ENCODE assay signal across 9 mouse cellular contexts in the genomic region with DNA sequence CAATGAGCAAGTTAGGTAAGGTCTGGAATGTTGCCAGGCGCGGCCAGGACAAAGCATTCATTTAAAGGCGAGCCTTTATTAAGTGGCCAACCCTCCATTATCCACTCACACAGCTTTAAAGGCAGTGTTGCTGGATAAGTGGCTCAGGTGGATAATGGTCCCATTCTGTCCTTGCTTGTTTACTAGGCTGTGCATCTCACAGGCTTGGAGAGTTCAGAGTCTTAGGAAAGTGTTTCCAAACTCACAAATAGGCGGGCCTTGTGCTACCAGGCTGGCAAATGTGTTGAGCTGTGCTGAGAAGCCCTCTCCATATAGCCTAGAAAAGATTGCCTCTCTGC.
DNase-seq lines count a peak whose midpoint lies in the region; ATAC-seq and TF ChIP-seq lines count a peak whose summit lies in the region.
"Had no signal": no experiment of that assay in that cellular context is flagged by ENCODE, and none has a peak within 500 bp of the region (broad histone marks: within the 10 kb centered on the region; RNA-seq: fewer than 3 reads in every experiment).

No protein-coding gene starts in this region.

- WGBS in embryonic facial prominence, embryonic 14.5 days, result 56% methylated on average over 4 of the region's 4 CpGs

- ATAC-seq in embryonic facial prominence, embryonic 14.5 days (ENCODE audit: low read depth), result peak; percentile 41; the same call in 1 of the 2 replicates
- ATAC-seq in megakaryocyte progenitor cell, adult 5-6 weeks (replicated peaks; ENCODE audit: poor library complexity), result peak; percentile 9; the same call in 1 of the 2 replicates

- H3K9ac ChIP-seq in embryonic facial prominence, embryonic 14.5 days (ENCODE audit: low read depth, low read length), result no peak overlapping the region
- H3K9ac ChIP-seq: embryonic facial prominence, embryonic 12.5 days had no signal

- no peak for TF ChIP-seq CTCF in gastrocnemius, adult 2 months (IDR thresholded peaks at IDR 0.05)

- H3K4me3 ChIP-seq in embryonic facial prominence, embryonic 14.5 days (ENCODE audit: low read depth, low read length), result no peak overlapping the region
- no peak overlapping the region for H3K4me3 ChIP-seq in gastrocnemius, adult 2 months
- H3K4me3 ChIP-seq: embryonic facial prominence, embryonic 12.5 days had no signal

- H3K36me3 ChIP-seq in embryonic facial prominence, embryonic 14.5 days (ENCODE audit: control insufficient read depth, insufficient read depth, low read length), result no peaks in the 10 kb centered on the region

- DNase-seq in left cerebral cortex, adult 11 months (ENCODE audit: low spot score), result peak; percentile 34
- DNase-seq in left cerebral cortex, adult 8-10 months (ENCODE audit: low spot score in 2 of 2), result no peak
- DNase-seq in embryonic facial prominence, embryonic 14.5 days (ENCODE audit: low spot score), result peak; percentile 78
- peak; percentile 77 for DNase-seq in heart, postnatal 4 days
- DNase-seq in thymus, postnatal 10 days (ENCODE audit: low spot score in 2 of 2), result no peak
- DNase-seq in ovary, adult 18-20 months (ENCODE audit: low spot score), result no peak
- no peak for DNase-seq in gastrocnemius, adult 2 months

- no peak overlapping the region for H3K4me2 ChIP-seq in embryonic facial prominence, embryonic 14.5 days (ENCODE audit: low read depth, low read length)
- H3K4me2 ChIP-seq: embryonic facial prominence, embryonic 12.5 days had no signal

- no peaks in the 10 kb centered on the region for H3K9me3 ChIP-seq in embryonic facial prominence, embryonic 14.5 days (ENCODE audit: control insufficient read depth, low read length)
- H3K9me3 ChIP-seq: embryonic facial prominence, embryonic 12.5 days had no signal

- H3K27me3 ChIP-seq in embryonic facial prominence, embryonic 14.5 days (replicated peaks; ENCODE audit: control insufficient read depth, insufficient read depth, low read length), result no peaks in the 10 kb centered on the region
- H3K27me3 ChIP-seq: embryonic facial prominence, embryonic 12.5 days had no signal

- no peak overlapping the region for H3K27ac ChIP-seq in embryonic facial prominence, embryonic 14.5 days (replicated peaks; ENCODE audit: low read depth, low read length)
- H3K27ac ChIP-seq in gastrocnemius, adult 2 months, result no peak overlapping the region
- H3K27ac ChIP-seq: embryonic facial prominence, embryonic 12.5 days had no signal

- intact Hi-C loops in gastrocnemius, adult 2 months (cut with DNase I), result no loop called here

- H3K4me1 ChIP-seq in embryonic facial prominence, embryonic 14.5 days (ENCODE audit: control insufficient read depth, insufficient read depth, low read length), result no peaks in the 10 kb centered on the region
- H3K4me1 ChIP-seq: embryonic facial prominence, embryonic 12.5 days had no signal

Comparison
In these comparisons a context has a peak if more than half of its experiments do, and no peak if none do; other contexts are left out.
1. DNase-seq: peak in left cerebral cortex, adult 11 months (single experiment), embryonic facial prominence, embryonic 14.5 days (single experiment) and heart, postnatal 4 days (single experiment); none in left cerebral cortex, adult 8-10 months (0 of 2), thymus, postnatal 10 days (0 of 2), ovary, adult 18-20 months (single experiment) and gastrocnemius, adult 2 months (single experiment).